Mouse (Mus musculus): ENCODE measurements around the gene Shc2. TPM values are rescaled to one million over a fixed set of nuclear protein-coding genes. Genes with fewer than 3 reads are reported as not detected.

The Shc2 gene
- polyA plus RNA-seq (2014; fragmentation: Nextera tagmentation; extraction: Ambion mirVana): 2.0 and 2.1 TPM in 2 replicates

DNA sequence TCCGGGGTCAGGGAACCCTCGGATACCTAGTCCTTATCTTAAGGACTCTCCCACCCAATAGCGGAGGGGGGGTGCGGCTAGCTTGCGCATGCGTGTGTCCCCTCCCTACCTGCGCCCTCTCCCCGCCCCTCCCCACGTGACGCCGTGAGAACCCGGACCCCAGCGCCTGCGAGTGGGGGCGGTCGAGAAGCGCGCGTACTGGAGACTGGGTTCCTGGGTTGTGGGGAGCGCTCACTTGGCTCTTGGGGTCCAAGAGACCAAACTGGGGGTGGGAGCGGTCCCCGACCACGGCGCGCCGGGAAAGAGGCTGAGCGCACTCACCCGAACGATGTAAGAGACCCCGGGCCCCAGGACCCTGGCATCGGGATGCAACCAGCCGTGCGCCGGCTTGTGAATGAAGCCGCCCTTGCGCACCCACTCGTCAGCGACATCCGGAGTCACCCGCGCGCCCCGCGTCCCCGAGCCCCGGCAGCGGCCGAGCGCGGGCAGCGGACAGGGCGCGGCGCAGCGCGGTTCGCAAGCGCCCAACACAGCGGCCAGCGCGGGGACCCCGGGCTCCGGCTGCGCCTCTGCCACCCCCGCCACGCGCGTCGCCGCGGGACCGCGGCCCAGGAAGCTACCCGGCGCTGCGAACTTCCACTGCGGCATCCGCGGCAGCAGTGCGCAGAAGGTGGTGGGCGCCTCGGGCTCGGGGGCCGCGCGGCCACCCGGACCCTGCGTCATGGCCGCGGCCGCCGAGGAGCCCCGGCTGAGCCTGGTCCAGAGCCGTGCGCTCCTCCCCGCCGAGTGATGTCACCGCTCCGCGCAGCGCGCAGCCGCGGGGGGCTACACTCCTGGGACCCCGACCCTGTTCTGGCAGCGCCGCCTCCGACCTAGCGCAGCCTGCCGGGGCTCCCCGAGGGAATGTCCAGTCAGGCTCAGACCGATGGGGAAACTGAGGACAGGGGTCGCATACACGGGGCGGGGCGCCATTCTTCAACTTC lies at the start of gene Shc2:
Shc2 (minus strand) TSS at position 791 of the 983 bp plus-strand sequence.
- Histone ChIP-seq H3K4me3 (ENCODE audit: low read depth, low read length) (peak within 1 kb of the TSS; percentile 61), H3K4me2 (peak within 1 kb of the TSS; percentile 74), H3K27ac (ENCODE audit: low read depth, low read length) (no peak within 1 kb of the TSS), H3K36me3 (ENCODE audit: control insufficient read depth, insufficient read depth, low read length) (no peaks in the 10 kb centered on the region), H3K9ac (ENCODE audit: low read depth, low read length) (peak within 1 kb of the TSS; percentile 51), H3K9me3 (ENCODE audit: control insufficient read depth, low read length) (no peaks in the 10 kb centered on the region), H3K4me1 (replicated peaks; ENCODE audit: control insufficient read depth, insufficient read depth, low read length) (peaks cover 8% of the 10 kb centered on the region; the same call in 1 of the 2 replicates), H3K27me3 (replicated peaks; ENCODE audit: control insufficient read depth, insufficient read depth, low read length) (peaks cover 46% of the 10 kb centered on the region)
- DNase-seq (ENCODE audit: low spot score) (peak; percentile 51), ATAC-seq (replicated peaks; ENCODE audit: low FRiP score) (peak; percentile 38; the same call in 1 of the 2 replicates)
- WGBS: 1% methylated on average over 116 of the region's 116 CpGs

DNA sequence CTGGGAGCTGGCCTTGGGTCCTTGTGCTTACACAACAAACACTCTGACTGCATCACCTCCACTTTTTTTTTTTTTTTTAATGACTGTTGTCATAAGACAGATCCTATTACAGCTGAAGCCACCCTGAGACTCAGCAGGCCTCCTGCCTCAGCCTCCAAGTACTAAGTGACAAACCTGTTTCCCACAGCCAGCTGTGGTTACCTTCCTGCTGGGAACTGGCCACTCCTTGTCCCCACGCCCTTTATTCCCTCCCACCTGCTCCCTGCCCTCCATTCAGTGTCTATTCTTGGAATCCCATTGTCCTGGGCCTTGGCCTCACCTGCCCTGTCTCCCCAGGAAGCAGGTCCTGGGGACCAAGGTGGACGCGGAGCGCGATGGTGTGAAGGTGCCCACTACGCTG lies 49.8 kb upstream of the Shc2 start:
- no peak overlapping the region for H3K4me2 ChIP-seq
- no peak for ATAC-seq (replicated peaks; ENCODE audit: low FRiP score)
- peaks cover 16% of the 10 kb centered on the region for H3K4me1 ChIP-seq (replicated peaks; ENCODE audit: control insufficient read depth, insufficient read depth, low read length)
- H3K4me3 ChIP-seq (ENCODE audit: low read depth, low read length): no peak overlapping the region
- peaks cover 46% of the 10 kb centered on the region for H3K36me3 ChIP-seq (ENCODE audit: control insufficient read depth, insufficient read depth, low read length)
- H3K9me3 ChIP-seq (ENCODE audit: control insufficient read depth, low read length): no peaks in the 10 kb centered on the region
- 97% methylated on average over 6 of the region's 6 CpGs for WGBS
- no peak for DNase-seq (ENCODE audit: low spot score)
- no peak overlapping the region for H3K9ac ChIP-seq (ENCODE audit: low read depth, low read length)
- H3K27me3 ChIP-seq (replicated peaks; ENCODE audit: control insufficient read depth, insufficient read depth, low read length): no peaks in the 10 kb centered on the region
- H3K27ac ChIP-seq (ENCODE audit: low read depth, low read length): no peak overlapping the region

DNA sequence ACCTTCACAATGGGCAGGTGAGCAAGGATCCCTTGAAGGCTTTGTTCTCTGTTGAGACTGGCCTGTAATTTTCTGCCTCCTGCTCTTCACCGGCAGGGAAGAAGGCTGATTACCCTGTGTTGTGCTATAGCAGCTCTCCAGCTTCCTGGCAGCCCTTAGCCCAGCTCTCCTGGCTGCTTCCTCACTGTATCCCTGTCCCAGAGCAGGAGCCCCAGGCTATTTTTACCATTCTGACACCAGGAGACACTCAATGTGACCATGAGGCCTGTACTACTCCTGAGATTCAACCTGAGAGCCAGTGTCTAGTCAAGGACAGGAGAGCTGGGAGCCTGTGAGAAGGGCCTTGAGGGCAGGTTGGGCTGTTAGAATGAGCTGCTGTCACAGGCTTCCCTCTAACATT lies 49.0 kb upstream of the Shc2 start:
- Histone ChIP-seq H3K9me3 (ENCODE audit: control insufficient read depth, low read length) (no peaks in the 10 kb centered on the region), H3K27me3 (replicated peaks; ENCODE audit: control insufficient read depth, insufficient read depth, low read length) (no peaks in the 10 kb centered on the region), H3K4me2 (no peak overlapping the region), H3K9ac (ENCODE audit: low read depth, low read length) (no peak overlapping the region), H3K4me3 (ENCODE audit: low read depth, low read length) (no peak overlapping the region), H3K4me1 (replicated peaks; ENCODE audit: control insufficient read depth, insufficient read depth, low read length) (peaks cover 16% of the 10 kb centered on the region), H3K36me3 (ENCODE audit: control insufficient read depth, insufficient read depth, low read length) (peaks cover 46% of the 10 kb centered on the region), H3K27ac (ENCODE audit: low read depth, low read length) (no peak overlapping the region)
- WGBS: 95% methylated on average over 1 of the region's 1 CpGs
- no peak for ATAC-seq (replicated peaks; ENCODE audit: low FRiP score)
- no peak for DNase-seq (ENCODE audit: low spot score)

DNA sequence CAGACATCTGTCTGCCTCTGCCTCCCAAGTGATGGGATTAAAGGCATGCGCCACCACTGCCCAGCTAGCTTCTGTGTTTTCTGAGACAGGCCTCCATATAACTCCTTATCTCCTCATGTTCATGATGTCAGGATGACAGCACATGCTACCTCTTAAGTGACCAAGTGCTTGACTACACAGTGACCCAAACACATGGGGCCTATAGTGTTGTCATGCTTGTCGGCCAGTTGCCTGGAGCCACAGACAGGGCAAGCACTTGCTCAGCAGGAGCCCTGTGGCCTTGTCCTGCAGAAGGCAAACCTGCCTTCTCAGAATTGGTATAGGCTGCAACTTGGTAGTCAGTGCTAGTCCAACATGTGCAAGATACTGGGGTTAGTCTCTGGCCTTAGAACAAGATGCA lies 48.5 kb upstream of the Shc2 start:
- H3K9ac ChIP-seq (ENCODE audit: low read depth, low read length): no peak overlapping the region
- H3K36me3 ChIP-seq (ENCODE audit: control insufficient read depth, insufficient read depth, low read length): peaks cover 46% of the 10 kb centered on the region
- 92% methylated on average over 2 of the region's 2 CpGs for WGBS
- DNase-seq (ENCODE audit: low spot score) (no peak), ATAC-seq (replicated peaks; ENCODE audit: low FRiP score) (no peak)
- H3K27ac ChIP-seq (ENCODE audit: low read depth, low read length): no peak overlapping the region
- H3K9me3 ChIP-seq (ENCODE audit: control insufficient read depth, low read length): no peaks in the 10 kb centered on the region
- no peaks in the 10 kb centered on the region for H3K27me3 ChIP-seq (replicated peaks; ENCODE audit: control insufficient read depth, insufficient read depth, low read length)
- no peak overlapping the region for H3K4me3 ChIP-seq (ENCODE audit: low read depth, low read length)
- no peak overlapping the region for H3K4me2 ChIP-seq
- H3K4me1 ChIP-seq (replicated peaks; ENCODE audit: control insufficient read depth, insufficient read depth, low read length): peaks cover 16% of the 10 kb centered on the region

DNA sequence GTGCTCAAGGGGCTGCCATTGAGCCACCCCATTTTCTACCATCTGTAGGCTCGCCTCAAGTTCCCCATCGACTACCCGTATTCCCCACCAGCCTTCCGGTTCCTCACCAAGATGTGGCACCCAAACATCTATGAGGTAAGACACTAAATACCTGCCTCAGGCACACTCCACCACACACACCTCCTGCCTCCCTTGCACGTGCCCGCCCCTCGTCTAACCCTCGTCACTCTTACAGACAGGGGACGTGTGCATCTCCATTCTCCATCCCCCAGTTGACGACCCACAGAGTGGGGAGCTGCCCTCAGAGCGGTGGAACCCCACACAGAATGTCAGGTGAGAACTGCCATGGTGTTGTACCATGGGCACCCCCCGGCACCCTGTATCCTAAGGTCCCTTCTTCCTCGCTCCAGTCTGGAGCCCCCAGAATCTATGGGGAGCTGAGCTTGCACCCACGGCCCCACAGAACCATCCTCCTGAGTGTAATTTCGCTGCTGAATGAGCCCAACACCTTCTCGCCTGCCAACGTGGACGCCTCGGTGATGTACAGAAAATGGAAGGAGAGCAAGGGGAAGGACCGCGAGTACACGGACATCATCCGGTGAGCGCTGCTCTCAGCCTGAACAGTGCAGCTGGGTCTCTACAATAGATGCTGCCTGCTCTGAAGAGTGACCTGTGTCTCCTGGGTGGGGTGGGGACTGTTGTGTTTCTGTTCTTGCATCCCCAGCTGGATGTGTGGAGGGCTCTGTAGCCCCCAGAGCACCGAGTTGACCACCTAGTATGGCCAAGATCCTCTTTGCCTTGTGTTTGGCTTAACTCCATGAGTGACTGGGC lies 47.3 kb upstream of the Shc2 start:
- no peak for ATAC-seq (replicated peaks; ENCODE audit: low FRiP score)
- Histone ChIP-seq H3K4me2 (peak overlapping the region; percentile 97; the same call in 1 of the 2 replicates), H3K9me3 (ENCODE audit: control insufficient read depth, low read length) (no peaks in the 10 kb centered on the region), H3K4me1 (replicated peaks; ENCODE audit: control insufficient read depth, insufficient read depth, low read length) (peaks cover 24% of the 10 kb centered on the region), H3K27me3 (replicated peaks; ENCODE audit: control insufficient read depth, insufficient read depth, low read length) (no peaks in the 10 kb centered on the region), H3K27ac (ENCODE audit: low read depth, low read length) (no peak overlapping the region), H3K4me3 (ENCODE audit: low read depth, low read length) (no peak overlapping the region), H3K36me3 (ENCODE audit: control insufficient read depth, insufficient read depth, low read length) (peaks cover 46% of the 10 kb centered on the region), H3K9ac (ENCODE audit: low read depth, low read length) (no peak overlapping the region)
- DNase-seq (ENCODE audit: low spot score): no peak
- WGBS: 93% methylated on average over 25 of the region's 25 CpGs

DNA sequence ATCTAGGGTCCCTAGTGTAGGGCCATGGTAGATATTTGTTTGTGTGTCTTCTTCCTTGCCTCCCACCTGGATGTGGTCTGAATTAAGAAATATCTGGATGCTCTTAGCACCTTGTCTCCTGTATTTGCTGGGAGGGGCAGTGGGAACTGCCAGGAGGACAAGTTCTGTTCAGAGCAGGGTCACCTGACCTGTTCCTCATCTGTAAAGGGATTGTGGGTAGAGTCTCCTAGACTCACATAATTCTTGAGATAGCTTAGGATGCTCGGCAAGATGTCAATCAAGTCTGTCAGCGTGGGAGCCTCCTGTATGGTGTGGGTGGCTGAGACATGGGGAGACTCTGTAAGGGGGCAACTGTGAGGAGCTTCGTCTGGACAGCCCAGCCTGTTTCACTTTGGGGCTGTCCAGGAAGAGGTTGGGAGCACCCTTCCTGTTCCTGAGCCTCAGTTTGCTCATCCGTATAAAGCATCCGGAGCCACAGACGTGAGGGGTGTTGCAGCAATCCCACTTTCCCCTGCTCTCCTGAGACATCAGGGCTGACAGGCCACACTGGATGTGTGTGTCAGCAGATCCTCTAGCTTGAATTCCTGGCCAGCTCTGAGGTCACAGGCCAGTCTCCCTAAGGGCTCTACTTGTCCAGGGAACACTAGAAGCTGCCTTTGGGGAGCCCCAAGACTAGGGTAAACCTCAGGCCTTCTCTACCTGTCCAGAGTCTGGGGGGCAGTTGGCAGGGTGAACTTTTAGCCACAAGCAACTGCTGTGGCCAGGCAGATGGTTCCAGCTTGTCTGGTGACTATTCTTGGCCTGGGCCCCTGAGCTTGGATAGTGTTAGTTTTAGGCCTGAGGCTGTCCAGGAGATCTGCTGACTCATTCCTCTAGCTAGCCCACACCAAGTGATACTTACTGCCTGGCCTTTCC lies 46.3 kb upstream of the Shc2 start:
- 67% methylated on average over 6 of the region's 6 CpGs for WGBS
- peak overlapping the region; percentile 91 for H3K4me3 ChIP-seq (ENCODE audit: low read depth, low read length)
- H3K36me3 ChIP-seq (ENCODE audit: control insufficient read depth, insufficient read depth, low read length): peaks cover 43% of the 10 kb centered on the region
- no peaks in the 10 kb centered on the region for H3K27me3 ChIP-seq (replicated peaks; ENCODE audit: control insufficient read depth, insufficient read depth, low read length)
- H3K4me2 ChIP-seq: peak overlapping the region; percentile 97
- peaks cover 24% of the 10 kb centered on the region for H3K4me1 ChIP-seq (replicated peaks; ENCODE audit: control insufficient read depth, insufficient read depth, low read length)
- H3K9me3 ChIP-seq (ENCODE audit: control insufficient read depth, low read length): no peaks in the 10 kb centered on the region
- peak overlapping the region; percentile 87 for H3K9ac ChIP-seq (ENCODE audit: low read depth, low read length)
- no peak for DNase-seq (ENCODE audit: low spot score)
- H3K27ac ChIP-seq (ENCODE audit: low read depth, low read length): peak overlapping the region; percentile 65; the same call in 1 of the 2 replicates
- ATAC-seq (replicated peaks; ENCODE audit: low FRiP score): no peak

DNA sequence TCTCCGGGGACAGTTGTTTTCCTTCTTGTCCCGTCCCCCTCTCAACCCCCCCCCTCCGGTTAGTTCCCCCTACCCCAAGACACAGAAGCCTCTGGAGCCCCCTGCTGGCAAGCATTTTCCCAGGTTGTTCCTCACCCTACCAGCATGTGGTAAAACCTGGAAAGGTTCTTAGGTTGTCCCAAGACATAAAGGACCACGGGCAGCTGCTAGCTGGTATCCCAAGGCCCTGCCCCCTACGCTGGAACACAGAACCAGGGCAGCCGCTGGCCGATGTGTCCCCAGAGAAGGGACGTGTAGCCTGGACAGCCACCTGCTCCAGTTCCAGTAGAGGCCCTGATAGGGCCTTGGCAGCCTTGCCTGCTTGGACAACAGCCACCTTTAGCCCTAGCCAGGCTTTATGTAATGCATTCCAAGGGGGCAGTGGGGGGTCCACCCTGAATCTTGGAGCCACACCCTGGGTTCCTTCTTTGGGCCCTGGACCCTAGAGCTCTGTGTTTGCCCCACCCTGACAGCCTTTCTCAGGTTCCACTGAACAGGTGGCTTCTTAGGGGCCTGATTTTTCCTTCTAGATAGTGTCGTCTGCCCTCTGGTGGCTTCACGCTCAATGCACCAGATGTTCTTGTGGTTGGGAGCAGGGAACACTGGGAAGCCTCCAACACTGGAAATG lies 45.3 kb upstream of the Shc2 start:
- Histone ChIP-seq H3K4me3 (ENCODE audit: low read depth, low read length) (peak overlapping the region; percentile 91), H3K4me2 (peak overlapping the region; percentile 97), H3K9ac (ENCODE audit: low read depth, low read length) (peak overlapping the region; percentile 87), H3K4me1 (replicated peaks; ENCODE audit: control insufficient read depth, insufficient read depth, low read length) (peaks cover 24% of the 10 kb centered on the region), H3K27ac (ENCODE audit: low read depth, low read length) (peak overlapping the region; percentile 87), H3K9me3 (ENCODE audit: control insufficient read depth, low read length) (no peaks in the 10 kb centered on the region), H3K36me3 (ENCODE audit: control insufficient read depth, insufficient read depth, low read length) (peaks cover 35% of the 10 kb centered on the region), H3K27me3 (replicated peaks; ENCODE audit: control insufficient read depth, insufficient read depth, low read length) (no peaks in the 10 kb centered on the region)
- ATAC-seq (replicated peaks; ENCODE audit: low FRiP score) (no peak), DNase-seq (ENCODE audit: low spot score) (peak; percentile 60)
- 2% methylated on average over 10 of the region's 10 CpGs for WGBS
